Mouse (Mus musculus) layer of hippocampus, adult 9-10 months (tissue): ENCODE measurements around the gene Dusp1.

Source experiments
- DNase-seq: peaks from one replicate; pipeline ENCODE4 v3.0.0; 2022; ENCODE audit warnings: low spot score

Gene Dusp1

DNA sequence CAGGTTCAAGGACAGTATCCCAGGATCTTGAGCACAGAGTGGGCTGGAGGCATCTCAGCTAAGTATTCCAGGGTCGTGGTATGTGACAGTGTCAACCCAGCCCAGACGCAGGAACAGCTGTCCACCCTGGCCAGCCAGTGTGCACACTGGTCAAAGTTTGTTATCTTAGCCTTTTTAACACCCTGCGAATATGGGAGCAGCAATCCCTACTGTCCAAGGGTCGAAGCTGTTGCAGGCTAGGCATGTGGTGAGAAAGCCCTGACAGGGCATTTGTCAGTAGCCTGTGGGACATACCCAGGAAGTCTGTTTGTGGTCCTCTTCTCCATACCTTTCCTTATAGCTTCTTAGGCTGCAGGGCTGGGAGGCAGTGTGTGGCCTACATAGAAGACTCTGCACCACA lies 22.1 kb upstream of the Dusp1 start:
- no peak for DNase-seq

DNA sequence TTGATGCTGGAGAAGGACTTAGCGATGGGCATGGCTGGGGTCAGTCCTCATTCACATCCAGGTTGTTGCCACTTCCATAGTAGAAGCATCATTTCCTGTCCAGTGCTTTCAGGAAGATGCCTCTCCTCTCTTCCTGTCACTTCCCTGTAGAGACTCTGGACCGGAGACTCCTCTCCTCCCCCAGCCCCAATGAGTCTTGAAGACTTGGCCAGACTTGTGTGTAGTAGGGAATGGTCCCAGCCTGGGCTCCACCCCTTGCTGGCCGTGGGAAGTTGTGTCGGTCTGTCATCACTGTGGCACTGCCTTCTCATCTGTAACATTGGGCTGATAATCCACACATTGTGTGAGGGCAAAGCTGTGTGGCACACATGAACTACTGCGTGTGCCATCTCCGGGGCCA lies 21.7 kb upstream of the Dusp1 start:
- no peak for DNase-seq

DNA sequence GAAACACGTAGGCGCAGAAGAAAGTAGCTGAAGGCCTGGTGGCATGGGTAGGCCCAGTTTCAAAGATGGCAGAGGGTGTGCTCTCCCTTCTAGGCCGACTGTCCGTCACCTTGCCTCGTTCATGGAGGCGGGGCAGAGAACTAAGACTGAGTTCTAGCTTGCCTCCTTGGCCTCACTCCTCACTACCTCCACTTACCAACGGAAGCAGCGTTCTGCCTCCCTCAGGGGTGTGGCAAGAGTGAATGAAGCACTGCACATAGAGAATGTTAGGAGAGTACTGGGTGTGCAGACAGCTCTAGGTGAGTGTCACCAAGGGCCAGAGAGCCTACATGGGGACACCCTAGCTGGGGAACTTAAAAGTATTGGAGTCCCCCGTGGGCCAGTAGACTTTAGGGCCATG lies 21.1 kb upstream of the Dusp1 start:
- DNase-seq: no peak

DNA sequence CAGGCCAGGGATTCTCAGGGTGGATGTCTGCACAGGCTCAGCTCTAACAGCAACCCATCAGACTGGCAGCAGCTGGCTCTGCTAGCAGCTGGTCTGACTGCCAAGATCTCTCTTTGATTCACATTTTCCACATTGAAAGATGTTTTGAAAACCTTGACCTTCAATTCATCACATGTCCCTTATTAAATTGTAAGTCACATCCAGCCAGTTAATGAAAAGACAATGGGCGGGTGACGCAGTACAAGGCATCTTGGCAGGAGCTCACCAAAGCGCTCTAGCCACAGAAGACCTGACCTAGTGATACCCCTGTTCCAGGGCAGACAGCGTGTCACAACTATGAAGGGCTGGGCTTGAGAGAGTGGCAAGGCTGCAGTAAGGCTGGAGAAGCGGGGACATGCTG lies 20.4 kb upstream of the Dusp1 start:
- no peak for DNase-seq

DNA sequence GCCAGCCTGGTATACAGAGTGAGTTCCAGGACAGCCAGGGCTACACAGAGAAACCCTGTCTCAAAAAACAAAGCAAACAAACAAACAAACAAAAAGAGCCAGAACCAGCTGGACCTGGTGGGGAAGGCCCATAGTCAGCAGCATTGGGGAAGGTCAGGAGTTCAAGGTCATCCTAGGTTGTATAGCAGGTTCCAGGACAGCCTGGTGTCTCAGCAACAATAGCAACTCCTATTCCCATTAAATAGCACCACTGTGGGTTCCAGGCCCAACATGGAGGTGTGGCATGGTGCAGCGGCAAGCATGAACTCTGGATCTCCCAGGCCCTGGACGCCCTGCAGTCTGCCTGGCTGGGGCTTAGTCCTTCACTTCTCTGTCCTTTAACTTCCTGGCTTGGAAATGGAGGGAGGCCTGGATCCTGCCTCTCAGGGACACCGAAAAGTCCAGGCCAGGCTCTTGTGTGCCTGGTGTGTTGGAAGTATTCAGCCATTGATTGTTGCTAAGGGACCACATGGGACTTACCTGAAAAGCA lies 19.0 kb upstream of the Dusp1 start:
- no peak for DNase-seq

DNA sequence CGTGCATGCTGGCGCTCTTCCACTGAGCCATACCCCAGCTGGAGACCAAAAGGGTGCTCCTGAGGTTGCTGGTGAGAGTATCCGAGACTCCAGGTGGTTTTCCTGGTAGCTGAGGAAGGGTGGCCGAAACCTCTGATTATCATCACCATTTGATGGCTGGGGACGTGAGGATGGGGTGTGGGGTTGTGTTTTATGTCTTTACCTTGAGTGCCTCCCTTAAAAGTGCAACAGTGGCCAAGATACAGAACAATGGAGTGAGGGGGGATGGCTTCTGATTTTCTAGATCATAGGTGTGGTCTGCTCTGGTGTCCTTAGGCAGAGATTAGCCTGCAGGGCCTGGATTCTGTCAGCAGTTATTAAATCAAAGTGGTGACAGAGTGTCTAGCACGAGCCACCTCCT lies 17.5 kb upstream of the Dusp1 start:
- no peak for DNase-seq

DNA sequence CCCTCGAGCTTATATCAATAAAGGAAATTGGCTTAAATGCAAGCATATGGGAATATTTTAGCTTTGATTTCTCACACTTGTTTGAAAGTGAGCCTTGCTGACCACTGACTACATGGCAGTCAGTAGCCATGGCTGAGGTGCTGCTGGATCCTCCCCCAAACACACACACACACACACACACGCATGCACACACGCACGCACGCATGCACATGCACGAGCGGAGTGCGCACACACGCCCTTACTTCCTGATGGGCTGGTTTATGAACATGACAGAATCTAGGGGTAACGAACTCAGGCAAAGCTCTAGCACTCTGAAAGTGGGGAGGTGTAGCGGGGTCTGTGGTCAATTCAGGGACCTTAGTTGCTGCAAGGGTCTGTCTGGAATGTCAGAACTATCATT lies 16.8 kb upstream of the Dusp1 start:
- DNase-seq: no peak

DNA sequence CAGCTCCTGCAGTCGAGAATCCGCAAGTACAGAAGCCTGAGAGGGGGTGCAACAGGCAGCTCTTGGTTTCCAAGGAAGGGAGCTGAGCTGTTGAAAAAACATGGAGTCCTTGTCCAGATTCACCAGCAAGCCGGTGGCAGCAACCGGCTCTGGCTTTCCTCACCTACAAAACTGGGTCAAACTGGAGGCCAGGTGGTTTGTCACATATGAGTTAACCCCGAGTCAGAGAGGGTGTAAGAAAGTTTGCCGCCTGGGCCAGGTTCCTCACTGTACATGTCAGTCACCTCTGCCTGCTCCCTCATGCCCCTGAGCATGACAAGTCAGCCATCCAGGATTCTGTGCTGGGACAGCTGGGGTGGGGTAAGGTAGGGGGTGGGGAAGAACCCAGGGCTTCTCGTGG lies 16.2 kb upstream of the Dusp1 start:
- DNase-seq: no peak

DNA sequence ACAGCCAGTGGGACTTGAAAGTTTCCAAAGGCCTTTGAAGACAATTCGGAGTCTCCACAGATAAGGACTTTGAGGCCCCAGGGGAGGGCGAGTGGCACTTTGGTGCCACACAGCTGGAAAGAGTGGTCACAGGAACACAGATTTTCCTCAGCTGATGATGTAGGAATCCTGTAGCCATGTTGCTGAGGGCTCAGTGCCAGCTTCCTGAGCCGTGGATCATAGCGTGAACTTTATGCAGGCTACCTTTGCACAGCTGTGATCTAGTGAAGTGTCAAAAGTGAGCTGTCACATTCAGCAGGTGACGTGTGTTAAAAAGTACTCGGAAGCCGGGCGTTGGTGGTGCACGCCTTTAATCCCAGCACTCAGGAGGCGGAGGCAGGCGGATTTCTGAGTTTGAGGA lies 15.4 kb upstream of the Dusp1 start:
- DNase-seq: no peak

DNA sequence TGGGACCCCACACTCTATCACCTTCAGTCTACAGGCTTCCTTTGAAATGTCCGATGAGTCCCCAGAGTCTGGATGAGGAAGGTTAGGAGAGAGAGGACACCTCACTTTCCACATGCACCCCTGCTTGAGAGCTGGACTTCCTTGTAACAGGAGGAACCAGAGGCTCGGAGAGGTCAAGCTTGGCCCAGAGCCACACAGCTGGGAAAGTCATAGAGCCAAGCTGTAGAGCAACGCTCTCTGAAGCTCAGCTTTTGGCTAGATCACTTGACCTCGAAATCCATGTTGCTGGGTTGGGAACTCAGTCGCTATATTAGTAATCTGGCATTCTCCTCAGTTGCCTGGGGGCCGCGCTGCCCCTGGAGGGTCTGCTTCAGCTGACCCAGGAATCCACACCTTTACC lies 14.9 kb upstream of the Dusp1 start:
- no peak for DNase-seq

DNA sequence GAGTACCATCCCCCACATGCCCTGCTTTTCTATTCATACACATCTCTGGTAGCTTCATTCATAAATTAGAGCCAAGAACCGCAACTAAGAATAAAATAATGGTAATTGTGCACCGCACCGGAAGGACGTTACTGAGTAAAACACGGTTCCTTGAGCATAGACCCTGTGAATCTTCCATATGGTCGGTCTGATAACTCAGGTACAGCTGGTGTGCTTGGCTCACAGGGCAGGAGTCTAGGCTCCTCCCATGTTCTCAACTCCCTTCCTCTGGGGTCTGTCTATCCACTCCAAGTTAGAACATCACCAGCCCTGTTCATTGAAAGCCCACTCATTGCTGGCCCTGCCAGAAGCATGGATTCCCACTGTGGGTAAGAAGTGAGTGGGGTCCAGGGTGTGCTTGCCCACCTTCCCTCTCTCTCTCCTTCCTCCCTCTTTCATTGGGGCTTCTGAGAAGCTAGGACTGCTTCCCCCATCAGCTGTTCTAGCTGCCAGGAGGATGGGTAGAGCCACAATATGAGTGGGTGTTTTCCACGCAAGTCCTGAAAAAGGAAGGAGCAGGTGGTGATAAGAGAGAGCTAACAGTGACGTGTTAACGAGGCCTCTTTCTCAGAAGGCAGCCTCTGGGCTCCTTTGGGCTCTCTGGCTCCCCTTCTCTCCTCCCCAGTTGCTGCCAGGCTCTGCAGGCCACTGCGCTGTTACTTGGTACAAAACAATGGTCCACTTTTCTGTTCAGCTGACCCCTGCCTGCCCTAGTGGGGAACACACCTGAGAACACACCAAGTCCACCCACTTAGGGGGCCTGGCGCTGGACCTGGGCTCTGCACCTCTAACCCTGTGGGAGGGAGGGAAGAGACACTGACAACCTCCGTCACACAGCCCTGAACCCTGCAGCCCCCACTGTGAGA lies 14.1 kb upstream of the Dusp1 start:
- no peak for DNase-seq

DNA sequence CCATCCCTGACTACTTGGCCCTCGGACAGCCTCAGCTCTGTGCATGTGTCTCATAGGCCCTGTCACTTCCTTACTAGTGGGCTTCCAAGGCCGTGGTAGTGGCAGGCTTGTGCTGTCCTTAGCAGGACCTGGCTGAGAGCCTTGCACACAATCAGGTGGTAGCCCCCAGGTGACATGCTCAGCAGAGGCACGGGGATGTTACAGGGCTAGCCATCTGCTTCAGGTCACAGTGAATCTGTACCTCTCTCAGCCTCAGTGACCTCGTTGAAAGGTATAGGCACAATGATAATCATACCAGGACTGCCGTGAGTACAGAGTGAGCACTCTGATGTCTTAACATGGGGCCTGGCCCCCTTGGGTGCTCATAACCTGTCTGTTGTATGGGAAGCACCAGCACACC lies 12.8 kb upstream of the Dusp1 start:
- DNase-seq: no peak

DNA sequence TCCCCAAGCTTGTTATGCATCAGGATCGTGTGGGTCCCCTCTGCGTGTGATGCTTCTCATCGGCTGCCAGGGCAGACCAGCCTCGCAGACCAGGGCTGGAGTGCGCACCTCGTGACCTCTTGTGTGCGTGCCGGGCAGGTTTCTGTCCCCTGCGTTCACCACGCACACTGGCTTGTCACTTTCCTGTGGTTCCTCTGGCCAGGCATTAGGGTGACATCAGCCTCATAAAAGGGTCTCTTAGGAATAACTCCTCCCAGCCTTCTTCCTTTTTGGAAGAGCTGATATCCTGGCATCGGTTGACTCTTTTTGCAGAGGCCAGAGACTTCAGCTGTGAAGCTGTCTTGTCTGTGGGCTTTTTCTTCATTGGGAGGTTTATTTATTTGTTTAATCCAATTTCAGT lies 12.2 kb upstream of the Dusp1 start:
- DNase-seq: no peak

DNA sequence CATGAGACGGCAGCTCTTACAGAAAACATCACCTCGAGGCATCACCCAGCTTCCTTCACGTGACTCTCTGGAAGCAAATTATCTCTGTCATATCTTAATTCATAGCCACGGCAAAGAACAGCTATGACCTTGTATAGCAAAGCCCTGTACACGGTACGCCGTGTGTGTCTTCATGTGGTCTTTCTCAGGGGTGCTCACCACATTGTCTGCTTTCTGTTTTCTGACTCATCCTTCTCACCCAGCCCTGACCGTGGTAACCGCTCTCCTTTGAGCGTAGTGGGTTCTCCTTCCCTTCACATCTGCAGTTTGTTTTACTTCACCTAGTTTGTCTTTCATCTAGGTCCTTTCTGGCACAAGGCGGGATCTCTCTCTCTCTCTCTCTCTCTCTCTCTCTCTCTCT lies 10.3 kb upstream of the Dusp1 start:
- no peak for DNase-seq

DNA sequence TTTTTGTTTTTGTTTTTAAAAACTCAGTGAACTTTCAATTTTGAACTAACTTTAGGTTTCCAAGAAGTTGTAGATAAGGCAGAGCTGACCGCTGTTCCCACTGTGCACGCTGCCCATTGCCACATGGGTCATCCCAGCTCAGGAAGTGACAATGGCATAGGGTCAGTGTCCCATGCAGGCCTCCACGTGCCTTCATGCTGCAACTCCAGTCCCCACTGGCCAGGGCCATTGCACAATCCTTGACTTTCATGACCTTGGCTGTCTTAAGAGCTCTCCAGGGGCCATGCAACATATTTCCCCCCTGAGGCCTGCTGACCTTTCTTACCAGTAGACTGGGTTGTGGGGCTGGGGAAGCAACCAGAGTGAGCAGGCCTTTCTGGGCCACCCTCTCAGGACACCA lies 9.4 kb upstream of the Dusp1 start:
- no peak for DNase-seq

DNA sequence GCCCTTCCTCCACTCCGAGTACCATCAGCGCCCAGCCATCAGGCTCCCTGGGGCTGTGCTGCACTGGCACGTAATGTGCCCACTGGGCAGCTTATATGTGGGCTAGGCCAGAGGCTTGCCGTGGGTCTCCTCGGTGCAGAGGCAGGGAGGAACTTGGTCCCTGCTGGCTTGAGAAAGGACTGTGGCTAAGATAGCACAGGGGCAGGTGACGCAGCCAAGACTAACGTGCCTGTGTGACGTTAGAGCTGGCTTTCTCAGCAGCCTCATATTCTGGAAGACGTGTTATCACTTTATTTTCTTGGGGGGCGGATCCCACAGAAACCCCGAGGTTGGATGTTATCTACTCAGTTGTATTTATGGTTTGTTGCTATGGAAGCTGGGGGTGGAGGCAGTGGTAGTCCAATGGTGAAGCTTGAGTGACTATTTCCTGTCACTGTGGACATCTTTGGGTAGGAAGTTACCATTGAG lies 8.8 kb upstream of the Dusp1 start:
- no peak for DNase-seq

DNA sequence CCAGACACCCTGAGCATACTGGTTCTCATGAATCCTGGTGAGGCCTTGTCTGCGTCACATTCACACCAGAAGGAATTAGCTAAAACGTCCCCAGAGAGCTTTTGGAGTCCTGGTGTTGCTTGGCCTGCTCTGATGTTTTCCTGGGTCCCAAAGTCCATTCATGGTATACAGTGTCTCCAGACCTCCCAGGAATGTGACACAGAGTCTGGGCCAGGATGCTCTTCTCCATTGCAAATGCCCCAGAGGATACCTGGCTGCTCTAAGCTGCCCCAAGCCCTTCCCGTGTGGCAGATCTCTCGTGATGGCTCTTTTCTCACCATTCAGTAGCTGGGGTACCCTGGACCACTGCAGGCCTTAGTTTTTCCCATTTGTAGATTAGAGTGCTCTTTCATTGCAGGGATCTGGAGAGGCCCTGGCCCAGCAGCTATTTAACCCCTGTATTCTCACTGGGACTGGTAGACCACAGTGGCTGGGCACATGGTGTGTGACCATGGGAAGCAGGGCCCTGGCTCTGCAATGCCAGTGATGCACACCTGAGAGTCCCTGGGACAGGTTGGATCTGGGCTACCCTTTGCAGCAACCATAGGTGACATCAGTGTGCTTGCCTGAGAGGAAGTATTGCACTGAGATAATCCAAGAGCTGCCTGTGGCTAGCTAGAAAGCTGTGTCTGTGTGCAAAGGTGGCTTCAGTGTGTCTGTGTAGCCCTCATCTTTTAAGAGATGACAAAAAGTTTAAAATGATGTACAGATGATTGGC lies 7.8 kb upstream of the Dusp1 start:
- DNase-seq: no peak

DNA sequence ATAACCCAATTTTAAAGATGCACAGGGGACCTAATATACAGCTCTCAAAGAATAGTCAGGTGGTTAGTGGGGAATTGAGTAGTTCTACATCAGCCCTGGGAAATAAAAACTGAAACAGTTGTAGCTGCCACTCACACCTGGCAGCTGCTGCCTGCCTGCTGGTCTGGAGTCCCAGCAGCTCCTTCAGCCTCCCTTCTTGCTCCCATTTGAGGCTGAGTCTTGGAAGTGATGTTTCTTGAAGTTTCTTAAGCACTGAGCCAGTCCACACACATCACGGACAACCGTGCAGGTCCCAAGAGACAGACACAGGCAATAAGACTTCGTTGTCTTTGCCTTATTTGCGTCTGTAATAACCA lies 5.9 kb upstream of the Dusp1 start:
- DNase-seq: no peak

DNA sequence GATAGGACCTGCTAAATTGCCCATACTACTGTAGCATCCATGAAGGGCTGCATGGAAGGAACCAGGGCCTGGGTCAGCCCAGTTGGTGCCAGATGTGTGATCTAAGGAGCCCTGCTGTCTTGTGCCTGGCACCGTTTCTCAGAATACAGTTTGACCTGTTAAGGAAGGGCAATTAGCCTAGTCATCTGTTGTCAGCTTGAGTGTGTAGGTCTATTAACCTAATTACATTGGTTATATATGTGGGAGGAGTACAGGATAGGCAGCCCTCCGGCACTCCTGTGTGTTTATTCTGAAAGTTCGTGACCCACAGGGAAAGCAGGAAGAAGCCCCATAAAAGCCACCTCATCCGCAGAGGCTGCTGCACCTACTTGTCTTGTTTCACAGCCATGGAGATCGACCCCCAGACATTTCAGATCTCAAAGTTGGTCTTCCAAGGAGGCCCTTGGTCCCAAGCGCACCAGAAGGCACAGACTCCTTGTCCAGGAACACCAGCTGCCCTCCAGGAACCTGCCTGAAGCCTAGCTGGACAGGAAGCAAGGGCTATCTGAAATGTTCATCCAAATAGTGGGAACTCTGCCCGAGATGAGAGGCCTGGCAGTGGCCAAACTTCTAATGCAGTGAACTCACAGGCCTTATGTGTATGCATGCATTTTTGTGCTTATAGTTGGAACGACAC lies 5.4 kb upstream of the Dusp1 start:
- DNase-seq: no peak

DNA sequence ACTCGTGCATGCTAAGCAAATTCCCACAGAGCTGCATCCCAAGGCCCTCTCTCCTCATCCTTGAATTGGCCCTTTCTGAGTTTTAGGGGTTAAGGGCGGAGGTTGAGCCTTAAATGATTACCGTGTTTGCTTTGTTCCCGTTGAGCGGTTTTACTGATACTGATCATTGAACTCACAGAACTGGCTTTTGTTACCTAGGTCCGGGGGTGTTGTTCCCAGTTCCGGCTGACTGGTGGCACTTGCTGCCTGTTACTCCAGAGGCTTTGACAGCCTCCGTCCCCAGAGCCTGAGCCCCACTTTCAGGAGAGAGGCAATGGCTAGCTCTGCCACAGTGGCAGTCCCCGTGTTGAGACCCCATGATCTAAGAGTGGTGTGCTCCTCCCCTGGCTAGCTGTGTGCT lies 2.5 kb upstream of the Dusp1 start:
- DNase-seq: no peak

DNA sequence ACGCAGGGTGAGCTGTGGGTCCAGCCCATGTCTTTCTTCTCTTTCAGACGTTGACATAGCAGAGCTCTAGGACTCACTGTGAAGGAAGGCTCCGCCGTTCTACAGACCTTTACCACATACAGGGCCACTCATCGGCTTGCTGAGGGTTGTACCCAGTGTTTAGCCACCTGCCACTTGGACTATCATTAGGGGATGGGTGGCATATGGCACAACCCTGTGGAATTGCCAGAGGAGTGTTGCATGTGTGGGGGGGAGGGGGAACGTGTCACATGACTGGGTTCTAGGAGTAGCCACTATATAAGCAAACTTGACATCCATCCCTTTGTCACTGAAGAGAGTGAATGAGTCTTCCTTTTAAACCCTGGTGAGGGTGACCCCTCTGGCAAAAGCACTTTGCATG lies 1.5 kb upstream of the Dusp1 start:
- DNase-seq: no peak

DNA sequence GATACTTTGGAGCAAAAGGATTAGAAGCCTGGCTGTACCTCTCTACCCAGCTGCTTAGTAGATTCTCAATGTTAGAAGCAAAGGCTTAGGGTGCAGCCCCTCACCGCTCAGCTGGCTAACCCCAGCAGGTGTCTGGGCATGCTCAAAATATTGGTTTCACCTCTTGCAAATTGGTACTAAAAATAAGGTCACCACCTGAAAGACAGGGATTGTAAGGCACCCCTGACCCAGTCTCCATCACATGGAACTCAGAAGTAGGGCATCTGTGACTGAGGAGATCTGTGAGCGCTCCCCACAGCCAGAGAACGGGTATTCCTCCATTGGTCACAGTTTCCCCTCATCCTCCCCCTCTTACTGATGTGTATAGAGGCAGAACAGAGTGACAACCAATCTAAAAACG lies 364 bp upstream of the Dusp1 start:
- no peak for DNase-seq

DNA sequence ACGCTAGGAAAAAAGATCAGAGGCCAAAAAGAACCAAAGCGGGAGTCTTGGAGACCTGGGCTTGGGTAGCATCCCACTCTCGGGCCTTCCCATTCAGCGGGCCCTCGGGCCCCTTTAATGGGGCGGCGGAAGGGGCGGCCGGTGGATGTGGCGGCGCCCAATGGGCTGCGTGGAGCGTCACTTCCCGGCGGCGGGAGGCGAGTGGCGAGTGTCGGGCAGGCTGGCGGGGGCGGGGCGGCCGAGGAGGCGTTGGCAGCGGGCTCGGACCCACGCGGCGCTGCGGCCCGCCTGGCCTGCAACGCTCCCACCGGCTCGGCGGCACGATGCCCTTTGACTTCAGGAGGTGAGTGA lies 663 bp downstream of the Dusp1 start, which contains the start of gene Ergic1:
Gene Ergic1, plus strand, starts transcription at position 200 of the 351 bp plus-strand sequence.
- DNase-seq: peak; percentile 55
